Mouse (Mus musculus) adrenal gland, postnatal 4 days (tissue): ENCODE measurements at regions not wholly inside any gene's neighbourhood (a gene's known extent, or its start where the extent isn't known, plus 50 kb on each side); places are given as distances from the start of the nearest gene placed in this dataset.
A peak's percentile ranks its signal among the peaks of the same experiment; 100 is the strongest.
"Not testable (repeated sequence)": the region's sequence is repeated elsewhere in the genome, so short reads cannot be mapped to it uniquely, and the experiment has no call there.

ENCODE experiments used
- DNase-seq, 2 experiments: peaks; one replicate each; pipeline ENCODE4 v3.0.0; 2021 to 2022; ENCODE audit warnings: low spot score in 2 of 2, mixed read lengths in 2 of 2

GRCm38 (mm10) chr10:19297669-19298068, 58.7 kb upstream of the Olig3 start:
- DNase-seq: no peak

- DNase-seq: no peak
Observed at GRCm38 (mm10) chr10:19295388-19296013, 60.8 kb upstream of the Olig3 start.

- DNase-seq: no peak
Observed at GRCm38 (mm10) chr10:19291474-19291873, 64.9 kb upstream of the Olig3 start.

- not testable (repeated sequence) for DNase-seq
Observed at GRCm38 (mm10) chr10:19291039-19291438, 65.3 kb upstream of the Olig3 start.

- DNase-seq: no peak
Observed at GRCm38 (mm10) chr10:19282166-19282565, 74.2 kb upstream of the Olig3 start.

- no peak for DNase-seq
Observed at GRCm38 (mm10) chr10:19281021-19281420, 75.3 kb upstream of the Olig3 start.

GRCm38 (mm10) chr10:19278189-19278842, 78.0 kb upstream of the Olig3 start:
- DNase-seq: no peak

- no peak for DNase-seq
Observed at GRCm38 (mm10) chr10:19277103-19277827, 79.1 kb upstream of the Olig3 start.

- no peak for DNase-seq
Observed at GRCm38 (mm10) chr10:19274985-19275384, 81.3 kb upstream of the Olig3 start.

GRCm38 (mm10) chr10:19269418-19269817, 86.9 kb upstream of the Olig3 start:
- DNase-seq: no peak

- DNase-seq: no peak
Observed at GRCm38 (mm10) chr10:19268051-19268450, 88.3 kb upstream of the Olig3 start.

GRCm38 (mm10) chr10:19240102-19240759, 116.1 kb upstream of the Olig3 start:
- peak in 1 of 2 experiments; percentile 6 for DNase-seq

GRCm38 (mm10) chr10:19216240-19216639, 140.1 kb upstream of the Olig3 start:
- DNase-seq: no peak

- no peak for DNase-seq
Observed at GRCm38 (mm10) chr10:19209751-19210150, 146.6 kb upstream of the Olig3 start.

- no peak for DNase-seq
Observed at GRCm38 (mm10) chr10:19208101-19208722, 148.1 kb upstream of the Olig3 start.

- DNase-seq: no peak
Observed at GRCm38 (mm10) chr10:19207505-19207904, 148.8 kb upstream of the Olig3 start.

GRCm38 (mm10) chr10:19200311-19200710, 156.0 kb upstream of the Olig3 start:
- DNase-seq: no peak

GRCm38 (mm10) chr10:19195676-19196075, 160.7 kb upstream of the Olig3 start:
- DNase-seq: no peak

GRCm38 (mm10) chr10:19194646-19195045, 161.7 kb upstream of the Olig3 start:
- no peak for DNase-seq

- no peak for DNase-seq
Observed at GRCm38 (mm10) chr10:19192971-19193758, 163.2 kb upstream of the Olig3 start.

GRCm38 (mm10) chr10:19192221-19192620, 164.1 kb upstream of the Olig3 start:
- DNase-seq: no peak
